Mouse (Mus musculus) 416B (cell line): ENCODE results near the gene Lpp.
A peak's percentile ranks its signal among the peaks of the same experiment; 100 is the strongest.

Source experiments
- DNase-seq: peaks from one replicate; pipeline ENCODE4 v3.0.0; 2011; ENCODE audit warnings: low read depth

Gene Lpp

GRCm38 (mm10) chr16:24471029-24471428 lies 77.7 kb downstream of the Lpp start:
- DNase-seq = no peak

DNA sequence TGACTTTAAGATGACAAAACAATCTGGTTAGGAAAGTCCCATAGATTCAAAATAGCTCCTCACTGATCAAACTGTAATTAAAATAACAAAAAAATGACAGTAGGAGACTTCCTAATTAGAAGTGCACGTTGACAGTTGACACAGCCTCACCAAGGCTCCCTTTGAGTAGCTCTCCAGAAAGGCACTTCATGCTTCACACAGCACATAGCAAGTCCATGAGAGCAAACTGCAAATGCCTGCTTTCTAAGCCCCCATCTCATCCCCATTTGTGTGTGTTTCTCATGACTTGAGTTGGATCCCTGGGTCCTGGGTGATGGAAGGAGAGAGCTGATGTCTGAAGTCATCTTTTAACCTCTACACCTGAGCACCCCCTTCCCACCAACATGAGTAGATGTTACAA lies 78.5 kb downstream of the Lpp start:
- no peak for DNase-seq

GRCm38 (mm10) chr16:24473966-24474365 lies 80.7 kb downstream of the Lpp start:
- no peak for DNase-seq

GRCm38 (mm10) chr16:24474781-24475180 lies 81.5 kb downstream of the Lpp start:
- DNase-seq = peak; percentile 74

DNA sequence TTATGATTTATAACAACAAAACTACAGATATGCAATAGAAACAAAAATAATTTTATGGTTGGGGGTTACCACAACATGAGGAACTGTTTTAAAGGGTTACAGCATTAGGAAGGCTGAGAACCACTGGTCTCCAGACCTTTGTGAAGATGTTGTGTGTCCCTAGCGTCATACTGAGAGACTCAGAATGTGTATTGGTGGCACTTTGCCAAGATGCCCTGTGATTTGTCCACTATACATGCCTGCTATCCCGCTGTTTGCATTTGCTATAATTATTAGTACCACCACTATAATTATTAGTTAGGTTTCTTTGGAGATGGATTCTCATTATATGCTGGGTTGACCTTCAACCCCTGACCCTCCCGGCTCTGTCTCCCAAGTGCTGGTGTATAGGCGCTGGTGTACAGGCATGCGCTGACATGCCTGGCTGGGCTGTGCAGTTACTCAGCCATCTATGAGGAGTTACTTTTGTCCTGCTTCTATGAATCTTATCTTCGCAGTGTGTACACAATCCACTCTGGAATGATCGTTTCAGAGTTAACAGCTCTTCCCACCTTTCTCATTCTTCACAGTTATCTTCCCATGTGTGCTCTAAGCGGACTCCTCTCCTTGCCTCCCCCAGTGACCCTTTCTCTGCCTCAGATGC lies 82.1 kb downstream of the Lpp start:
- DNase-seq = no peak

DNA sequence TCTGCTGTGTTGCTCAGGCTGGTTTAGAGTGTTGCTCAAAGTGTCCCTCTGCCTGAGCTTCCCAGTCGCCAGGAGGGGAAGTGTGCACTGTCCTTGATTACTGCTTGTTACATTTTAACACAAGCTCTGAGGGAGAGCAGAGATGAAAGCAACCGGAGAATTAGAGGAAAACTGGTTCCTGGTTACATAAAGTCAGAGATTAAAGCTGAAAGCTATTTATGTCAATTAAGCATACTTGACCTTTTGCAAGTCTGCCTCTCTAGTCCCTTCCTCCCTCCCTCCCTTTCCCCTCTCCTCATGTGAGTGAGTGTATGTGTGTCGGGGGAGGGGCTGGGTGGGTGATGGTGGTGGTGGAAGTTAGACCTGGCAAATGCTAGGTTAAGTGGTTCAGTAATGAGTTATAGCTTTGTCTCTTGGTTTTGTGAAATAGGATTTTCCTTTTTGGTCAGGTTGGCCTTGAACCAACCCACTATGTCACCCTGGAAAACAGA lies 83.6 kb downstream of the Lpp start:
- no peak for DNase-seq

DNA sequence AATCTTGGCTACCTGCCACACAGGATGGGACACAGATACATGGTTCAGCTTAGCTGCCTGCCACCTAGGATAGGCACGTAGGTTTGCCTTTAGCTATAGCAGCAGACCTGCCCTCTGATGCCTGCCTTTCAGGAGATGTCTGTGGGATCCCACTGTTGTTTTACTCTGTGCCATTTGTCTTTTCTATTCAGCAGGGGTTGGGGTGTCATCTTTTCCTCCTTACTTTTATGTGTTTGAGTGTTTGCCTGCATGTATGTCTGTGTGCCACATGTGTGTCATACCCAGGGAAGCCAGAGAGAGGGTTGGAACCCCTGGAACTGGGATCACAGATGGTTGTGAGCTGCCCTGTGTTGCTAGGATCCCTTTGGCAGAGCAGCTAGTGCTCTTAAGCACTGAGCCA lies 84.7 kb downstream of the Lpp start:
- DNase-seq = no peak

DNA sequence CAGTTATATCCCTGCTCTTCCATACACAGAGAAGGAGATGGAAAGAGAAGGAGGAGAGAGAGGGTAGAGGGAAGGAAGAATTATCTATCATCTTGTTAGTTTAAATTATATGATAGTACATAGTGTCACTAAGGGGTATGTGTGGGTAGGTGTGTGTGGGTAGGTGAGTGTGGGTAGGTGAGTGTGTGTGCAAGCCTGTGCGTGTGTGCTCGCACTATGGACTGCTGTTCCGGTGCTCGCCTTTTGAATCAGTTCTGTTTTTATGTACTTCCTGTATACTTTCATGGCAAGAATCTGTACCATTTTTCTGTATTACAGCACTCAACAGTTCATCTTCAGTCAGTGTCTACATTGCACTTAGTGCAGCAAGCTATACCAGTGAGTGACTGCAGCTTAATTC lies 85.5 kb downstream of the Lpp start:
- DNase-seq = no peak

GRCm38 (mm10) chr16:24482648-24483047 lies 89.3 kb downstream of the Lpp start:
- no peak for DNase-seq

DNA sequence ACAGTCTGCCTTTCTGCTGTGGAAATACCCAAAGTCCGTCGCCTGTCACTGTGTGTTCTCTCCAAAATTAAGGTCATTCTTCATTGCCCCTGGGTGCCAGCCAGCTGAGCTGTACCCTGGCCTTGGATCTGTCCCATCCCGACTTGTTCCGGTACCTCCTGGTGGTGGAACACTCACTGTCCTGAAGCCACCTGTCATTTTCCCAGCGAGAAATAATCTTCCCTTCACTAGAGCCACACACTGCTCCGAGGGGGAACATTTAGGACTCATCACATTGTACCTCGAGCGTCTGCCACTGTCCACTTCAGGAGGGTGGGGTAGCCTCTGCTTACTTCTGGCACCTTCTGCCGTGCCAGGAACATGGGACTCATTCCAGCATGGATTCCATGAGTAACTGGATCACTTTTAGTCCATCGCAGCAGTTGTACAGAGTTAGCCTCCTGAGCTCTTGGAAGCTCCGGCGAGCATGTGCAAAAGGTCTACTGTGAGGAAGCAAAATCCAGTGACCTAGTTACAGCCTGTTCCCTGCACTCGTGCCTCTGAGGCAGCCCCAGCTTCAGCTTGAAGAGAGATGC lies 90.3 kb downstream of the Lpp start:
- DNase-seq = no peak

DNA sequence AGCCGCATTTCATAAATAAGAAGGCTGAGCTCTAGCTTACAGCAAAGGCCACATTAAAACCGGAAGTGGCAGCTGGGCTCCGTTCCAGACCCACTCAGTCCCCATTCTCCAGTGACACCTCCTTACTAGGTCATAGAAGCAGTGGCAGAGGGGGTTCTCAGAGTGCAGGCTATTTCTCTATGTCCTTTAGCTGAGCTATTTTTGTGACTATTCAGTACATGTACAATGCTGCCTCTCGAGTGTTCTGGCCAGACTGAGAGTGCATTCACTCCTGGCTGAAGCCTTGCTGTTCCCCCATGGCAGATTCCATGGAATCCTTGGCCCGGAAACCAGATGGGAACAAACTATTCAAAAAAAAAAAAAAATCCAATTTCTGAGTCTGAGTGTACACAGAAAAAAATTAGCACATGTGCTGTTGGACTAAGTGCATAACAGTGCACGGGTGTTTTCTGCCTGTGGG lies 94.5 kb downstream of the Lpp start:
- DNase-seq = peak; percentile 57

DNA sequence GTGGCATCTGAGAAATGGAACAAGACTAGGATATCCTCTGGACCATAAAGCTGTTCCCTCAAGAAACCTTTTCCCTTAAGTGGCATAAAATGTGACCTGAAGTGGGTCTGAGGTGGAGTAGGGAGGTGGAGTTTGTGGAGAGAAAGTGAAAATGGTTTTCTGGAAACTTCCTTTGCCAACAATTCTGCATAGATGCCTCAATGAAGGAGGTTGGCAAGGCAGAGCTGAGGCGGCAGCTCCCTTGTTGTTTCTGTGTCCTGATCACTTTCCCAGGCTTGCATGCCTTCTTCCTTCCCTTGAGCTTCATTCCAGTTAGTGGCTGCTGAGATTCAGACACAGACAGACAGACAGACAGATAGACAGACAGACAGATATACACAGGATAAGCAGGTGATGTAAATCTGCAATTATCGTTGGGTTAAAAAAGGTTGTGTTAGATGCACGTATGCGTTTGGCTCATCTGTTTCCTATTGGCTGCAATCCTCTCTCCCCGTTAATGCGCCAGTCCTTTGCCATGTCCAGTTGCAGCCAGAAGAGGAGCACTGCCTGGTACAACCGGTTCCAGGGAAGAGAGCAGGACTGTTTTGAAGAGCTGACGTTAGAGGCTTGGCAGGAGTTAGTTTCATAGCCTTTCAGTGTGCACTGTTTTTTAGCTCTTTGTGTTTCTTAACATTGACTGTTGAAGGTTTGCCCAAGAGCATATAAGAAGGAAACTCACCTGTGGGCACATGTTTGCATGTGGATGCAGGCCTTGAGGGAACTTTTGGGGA lies 96.4 kb downstream of the Lpp start:
- DNase-seq = no peak

DNA sequence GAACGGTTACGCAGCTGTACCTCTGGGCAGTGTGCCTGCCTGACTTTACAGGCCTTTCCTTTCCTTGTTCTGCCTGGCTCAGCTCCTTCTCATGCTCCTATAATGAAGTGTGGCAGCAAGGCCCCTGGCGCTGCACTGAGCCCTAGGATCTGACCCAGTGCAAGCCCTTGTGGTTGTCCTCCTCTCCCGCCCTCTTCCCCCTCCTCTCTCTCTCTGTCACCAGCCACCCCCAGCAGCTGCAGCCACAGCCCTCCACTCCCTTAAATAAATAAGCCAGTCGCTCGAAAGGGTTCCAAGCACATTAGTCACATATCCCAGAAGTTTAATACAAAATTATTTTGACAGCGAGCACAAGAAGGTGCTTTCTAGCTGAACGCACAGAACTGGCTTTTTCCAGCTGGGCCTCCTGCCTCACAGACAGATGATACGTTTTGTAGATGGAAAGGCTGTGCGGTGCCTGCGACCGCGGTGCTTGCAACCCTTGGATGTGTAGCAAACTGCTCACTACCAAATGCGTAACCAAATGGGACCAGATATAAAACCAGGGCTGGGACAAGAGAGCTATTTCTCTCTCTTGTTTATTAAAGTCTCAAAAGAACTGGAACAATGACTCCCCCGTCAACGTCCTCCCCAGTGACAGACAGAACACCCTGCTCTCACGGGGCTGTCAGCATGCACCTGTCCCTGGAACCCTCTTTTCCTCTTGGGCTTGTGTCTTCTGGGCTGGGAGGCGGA lies 97.6 kb downstream of the Lpp start:
- DNase-seq = no peak

DNA sequence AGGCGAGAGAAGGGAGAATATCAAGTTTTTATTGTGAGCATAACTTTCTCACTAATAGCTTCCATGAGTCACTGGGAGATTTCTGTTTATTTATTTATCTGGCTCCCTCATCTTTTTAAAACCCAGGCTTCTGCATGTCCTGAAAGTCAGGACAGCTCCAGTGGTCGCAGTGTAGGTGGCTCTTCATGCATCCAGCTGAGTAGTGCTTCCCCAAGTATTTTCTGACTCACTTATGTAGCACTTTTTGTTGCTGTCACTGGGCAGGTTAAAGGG lies 98.1 kb downstream of the Lpp start:
- no peak for DNase-seq

DNA sequence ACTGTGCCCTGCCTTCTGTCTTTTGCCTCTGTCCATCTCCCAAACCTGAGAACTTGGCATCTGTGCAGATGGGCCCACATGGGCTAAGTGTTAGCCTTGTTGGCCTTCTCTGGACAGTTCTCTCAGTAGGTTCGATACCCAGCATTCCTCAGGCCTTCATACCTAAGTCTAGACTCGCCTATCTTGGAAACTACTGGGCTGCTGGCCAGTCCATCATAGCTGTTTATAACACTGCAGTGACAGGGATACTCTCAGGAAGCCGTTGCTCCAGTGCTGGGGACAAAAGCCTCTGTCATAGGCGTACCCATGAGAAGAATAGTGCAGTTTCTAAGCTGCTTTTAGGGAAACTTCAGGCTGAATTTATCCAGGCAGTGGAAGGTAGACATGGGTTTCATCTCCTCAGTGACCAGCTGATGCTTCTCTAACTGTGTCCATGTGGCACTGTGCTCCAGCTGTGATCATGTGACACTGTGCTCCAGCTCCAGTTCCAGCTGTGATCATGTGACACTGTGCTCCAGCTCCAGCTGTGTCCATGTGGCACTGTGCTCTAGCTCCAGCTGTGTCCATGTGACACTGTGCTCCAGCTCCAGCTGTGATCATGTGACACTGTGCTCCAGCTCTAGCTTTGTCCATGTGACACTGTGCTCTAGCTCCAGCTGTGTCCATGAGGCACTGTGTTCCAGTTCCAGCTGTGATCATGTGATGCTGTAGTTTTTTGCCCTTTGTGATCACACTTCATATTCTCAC lies 99.1 kb downstream of the Lpp start:
- no peak for DNase-seq

GRCm38 (mm10) chr16:24494531-24494930 lies 101.2 kb downstream of the Lpp start:
- DNase-seq = no peak

DNA sequence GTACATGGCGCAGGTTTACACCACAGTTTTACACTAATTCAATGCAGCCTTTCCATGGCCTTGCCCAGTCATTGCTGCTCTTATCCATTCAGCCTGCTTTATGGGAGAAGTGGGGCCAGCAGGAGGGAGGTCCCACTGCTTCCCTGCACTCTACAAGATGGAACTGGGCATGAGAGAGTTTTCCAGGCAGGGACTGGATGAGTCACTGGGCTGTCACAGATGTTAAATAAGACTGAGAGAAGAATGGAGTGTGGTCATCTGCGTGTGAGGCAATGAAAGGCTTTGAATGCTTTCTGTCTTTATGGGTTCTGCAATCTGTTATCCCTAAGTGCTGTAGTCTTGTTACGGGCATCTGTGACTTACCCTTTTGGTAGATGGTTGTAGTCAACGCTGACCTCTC lies 102.2 kb downstream of the Lpp start:
- DNase-seq = peak; percentile 43

- no peak for DNase-seq
Observed at GRCm38 (mm10) chr16:24496635-24497034, 103.3 kb downstream of the Lpp start.

DNA sequence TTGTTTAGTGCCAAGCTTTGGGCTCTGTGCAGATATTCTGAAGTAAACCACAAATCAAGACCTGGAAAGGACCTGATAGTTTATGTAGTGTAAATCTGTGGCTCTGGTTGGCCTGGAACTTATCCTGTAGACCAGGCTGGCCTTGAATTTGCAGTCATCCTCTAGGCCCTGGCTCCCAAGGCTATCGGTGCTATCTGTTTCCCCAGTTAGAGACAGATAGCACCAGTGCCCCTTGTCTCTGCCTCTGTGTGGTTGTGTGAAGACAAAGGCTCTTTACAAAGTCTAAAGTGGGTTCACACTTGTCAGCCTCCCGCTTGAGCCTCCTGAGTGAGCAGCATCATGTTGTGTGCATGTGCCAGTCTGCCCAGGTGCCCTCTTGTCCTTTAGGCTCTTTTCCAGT lies 104.1 kb downstream of the Lpp start:
- DNase-seq = no peak

DNA sequence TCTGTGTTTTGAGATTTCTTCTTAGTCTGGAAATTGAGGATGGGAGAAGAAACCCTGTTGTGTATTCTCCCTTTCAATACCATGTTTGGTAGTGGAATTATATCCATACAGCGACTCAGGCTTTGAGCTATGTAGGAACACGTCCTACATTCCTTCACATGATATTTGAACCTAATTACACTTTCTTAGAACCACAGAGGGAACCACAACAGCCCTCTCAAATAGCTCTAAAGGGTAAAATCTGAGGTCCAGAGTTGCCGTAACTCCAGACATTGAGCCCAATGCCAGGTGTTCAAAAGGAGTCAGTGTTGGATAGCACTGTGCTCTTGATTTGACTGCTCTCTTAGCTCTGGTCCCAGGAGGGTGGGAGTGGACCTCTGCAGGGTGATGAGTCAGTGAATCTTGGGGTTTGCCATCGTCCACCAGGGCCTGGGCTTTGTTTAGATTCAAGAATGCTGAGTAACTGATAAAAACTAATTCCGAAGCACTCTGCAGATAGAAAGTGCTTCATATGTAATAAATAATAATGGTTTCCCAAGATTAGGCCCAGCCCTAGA lies 104.9 kb downstream of the Lpp start:
- DNase-seq = no peak

- no peak for DNase-seq
Observed at GRCm38 (mm10) chr16:24501197-24501596, 107.9 kb downstream of the Lpp start.
